ENCODE assay signal across 35 mouse cellular contexts in genomic region chr5:18177810-18178209, GRCm38 (mm10).
"Had no signal": no experiment of that assay in that cellular context is flagged by ENCODE, and none has a peak within 500 bp of the region (broad histone marks: within the 10 kb centered on the region; RNA-seq: fewer than 3 reads in every experiment).

No protein-coding gene starts in this region.

- H3K36me3 ChIP-seq: heart, embryonic 10.5 days; heart, embryonic 12.5 days; heart, embryonic 13.5 days; heart, embryonic 15.5 days; hindbrain, embryonic 10.5 days; hindbrain, embryonic 12.5 days; hindbrain, embryonic 13.5 days; hindbrain, embryonic 15.5 days; intestine, embryonic 15.5 days; kidney, embryonic 15.5 days had no signal

- H3K4me1 ChIP-seq: heart, embryonic 10.5 days; heart, embryonic 12.5 days; heart, embryonic 13.5 days; heart, embryonic 15.5 days; hindbrain, embryonic 10.5 days; hindbrain, embryonic 12.5 days; hindbrain, embryonic 13.5 days; hindbrain, embryonic 15.5 days; intestine, embryonic 15.5 days; kidney, embryonic 15.5 days had no signal

- ATAC-seq: hindbrain, embryonic 16.5 days; hindbrain, postnatal 0 days; inflammation-experienced regulatory T-cells, adult 6 months; intestine, embryonic 15.5 days; intestine, embryonic 16.5 days; intestine, postnatal 0 days had no signal

- H3K4me3 ChIP-seq: heart, embryonic 10.5 days; heart, embryonic 12.5 days; heart, embryonic 13.5 days; heart, embryonic 15.5 days; hindbrain, embryonic 10.5 days; hindbrain, embryonic 12.5 days; hindbrain, embryonic 13.5 days; hindbrain, embryonic 15.5 days; intestine, embryonic 15.5 days; kidney, embryonic 15.5 days; layer of hippocampus, adult 2 months had no signal

- H3K9me3 ChIP-seq: heart, embryonic 10.5 days; heart, embryonic 12.5 days; heart, embryonic 13.5 days; heart, embryonic 15.5 days; hindbrain, embryonic 10.5 days; hindbrain, embryonic 12.5 days; hindbrain, embryonic 13.5 days; hindbrain, embryonic 15.5 days; intestine, embryonic 15.5 days; kidney, embryonic 15.5 days had no signal

- H3K27me3 ChIP-seq: heart, embryonic 12.5 days; heart, embryonic 13.5 days; heart, embryonic 15.5 days; hindbrain, embryonic 12.5 days; hindbrain, embryonic 13.5 days; hindbrain, embryonic 15.5 days; intestine, embryonic 15.5 days; kidney, embryonic 15.5 days had no signal

- H3K4me2 ChIP-seq: heart, embryonic 11.5 days; heart, embryonic 12.5 days; heart, embryonic 13.5 days; heart, embryonic 15.5 days; hindbrain, embryonic 12.5 days; hindbrain, embryonic 13.5 days; hindbrain, embryonic 14.5 days; hindbrain, embryonic 15.5 days; intestine, embryonic 15.5 days; kidney, embryonic 15.5 days had no signal

- DNase-seq: heart, postnatal 10 days; heart, postnatal 14 days; heart, postnatal 36 days; heart, postnatal 4 days; kidney, adult 11 months; kidney, adult 18-20 months; kidney, adult 2 months; kidney, adult 8-10 months; kidney, adult 9 months; kidney, postnatal 10 days; kidney, postnatal 14 days; kidney, postnatal 25 days; kidney, postnatal 36 days; kidney, postnatal 4 days; layer of hippocampus, adult 9-11 months; layer of hippocampus, postnatal 36 days had no signal

- H3K27ac ChIP-seq: heart, embryonic 10.5 days; heart, embryonic 13.5 days; heart, embryonic 15.5 days; hindbrain, embryonic 10.5 days; hindbrain, embryonic 12.5 days; hindbrain, embryonic 13.5 days; hindbrain, embryonic 14.5 days; hindbrain, embryonic 15.5 days; hindbrain, postnatal 0 days; intestine, embryonic 15.5 days; kidney, embryonic 15.5 days; kidney, postnatal 0 days; layer of hippocampus, adult 2 months had no signal

- H3K9ac ChIP-seq: heart, embryonic 12.5 days; heart, embryonic 13.5 days; heart, embryonic 15.5 days; hindbrain, embryonic 12.5 days; hindbrain, embryonic 13.5 days; hindbrain, embryonic 14.5 days; hindbrain, embryonic 15.5 days; intestine, embryonic 15.5 days; kidney, embryonic 15.5 days had no signal
